Mouse (Mus musculus) heart, postnatal 4 days (tissue): Measurements from ENCODE around the gene Gtf2ird1. TPM values are rescaled to one million over a fixed set of nuclear protein-coding genes. Genes with fewer than 3 reads are reported as not detected.
"Not testable (repeated sequence)": the region's sequence is repeated elsewhere in the genome, so short reads cannot be mapped to it uniquely, and the experiment has no call there.

Experiments
- DNase-seq: peaks from one replicate; pipeline ENCODE4 v3.0.0; 2021
- total RNA-seq, 2 experiments: library from RNA; stranded (reverse); gene quantifications; 2 replicates each; pipeline ENCODE4 v1.2.3; 2021

Gtf2ird1 gene
- total RNA-seq, 2 experiments from 2014 or later: 59.8 to 60.3 TPM

GRCm38 (mm10) chr5:134473902-134474301, 17.4 kb upstream of the Gtf2ird1 start:
- no peak for DNase-seq

- no peak for DNase-seq
Measured at GRCm38 (mm10) chr5:134470538-134471169, 14.1 kb upstream of the Gtf2ird1 start.

GRCm38 (mm10) chr5:134469559-134470150, 13.1 kb upstream of the Gtf2ird1 start:
- DNase-seq: no peak

GRCm38 (mm10) chr5:134468158-134468765, 11.7 kb upstream of the Gtf2ird1 start:
- no peak for DNase-seq

- DNase-seq: no peak
Measured at GRCm38 (mm10) chr5:134467030-134467549, 10.6 kb upstream of the Gtf2ird1 start.

GRCm38 (mm10) chr5:134466296-134467029, 9.9 kb upstream of the Gtf2ird1 start:
- no peak for DNase-seq

- DNase-seq: no peak
Measured at GRCm38 (mm10) chr5:134465197-134465596, 8.7 kb upstream of the Gtf2ird1 start.

- no peak for DNase-seq
Measured at GRCm38 (mm10) chr5:134464225-134464624, 7.7 kb upstream of the Gtf2ird1 start.

GRCm38 (mm10) chr5:134462731-134463130, 6.2 kb upstream of the Gtf2ird1 start:
- DNase-seq: no peak

GRCm38 (mm10) chr5:134462316-134462715, 5.8 kb upstream of the Gtf2ird1 start:
- no peak for DNase-seq

- no peak for DNase-seq
Measured at GRCm38 (mm10) chr5:134460546-134460945, 4.0 kb upstream of the Gtf2ird1 start.

- DNase-seq: no peak
Measured at GRCm38 (mm10) chr5:134459096-134459495, 2.6 kb upstream of the Gtf2ird1 start.

- DNase-seq: no peak
Measured at GRCm38 (mm10) chr5:134458416-134458815, 1.9 kb upstream of the Gtf2ird1 start.

GRCm38 (mm10) chr5:134457371-134457770, 855 bp upstream of the Gtf2ird1 start:
- no peak for DNase-seq

- DNase-seq: peak; percentile 64
Measured at GRCm38 (mm10) chr5:134455914-134456423, 547 bp downstream of the Gtf2ird1 start.

- DNase-seq: peak; percentile 53
Measured at GRCm38 (mm10) chr5:134455186-134455895, 1.2 kb downstream of the Gtf2ird1 start.

- no peak for DNase-seq
Measured at GRCm38 (mm10) chr5:134454421-134454820, 2.1 kb downstream of the Gtf2ird1 start.

- no peak for DNase-seq
Measured at GRCm38 (mm10) chr5:134453577-134453976, 2.9 kb downstream of the Gtf2ird1 start.

- not testable (repeated sequence) for DNase-seq
Measured at GRCm38 (mm10) chr5:134446755-134447154, 9.8 kb downstream of the Gtf2ird1 start.

- peak; percentile 52 for DNase-seq
Measured at GRCm38 (mm10) chr5:134445895-134446294, 10.6 kb downstream of the Gtf2ird1 start.

GRCm38 (mm10) chr5:134445208-134445831, 11.2 kb downstream of the Gtf2ird1 start:
- DNase-seq: no peak

GRCm38 (mm10) chr5:134444473-134444872, 12.0 kb downstream of the Gtf2ird1 start:
- no peak for DNase-seq
